Mouse (Mus musculus) fat pad, adult 2 months (tissue): ENCODE data around the gene Bax.
"Not testable (repeated sequence)": the region's sequence is repeated elsewhere in the genome, so short reads cannot be mapped to it uniquely, and the experiment has no call there.

Experiments
- DNase-seq: peaks from one replicate; pipeline ENCODE4 v3.0.0-alpha.2; 2011; ENCODE audit warnings: low read depth, low spot score; ENCODE audit errors: extremely low read depth

Bax gene

GRCm38 (mm10) chr7:45482166-45482565, 15.5 kb upstream of the Bax start:
- DNase-seq, result no peak

DNA sequence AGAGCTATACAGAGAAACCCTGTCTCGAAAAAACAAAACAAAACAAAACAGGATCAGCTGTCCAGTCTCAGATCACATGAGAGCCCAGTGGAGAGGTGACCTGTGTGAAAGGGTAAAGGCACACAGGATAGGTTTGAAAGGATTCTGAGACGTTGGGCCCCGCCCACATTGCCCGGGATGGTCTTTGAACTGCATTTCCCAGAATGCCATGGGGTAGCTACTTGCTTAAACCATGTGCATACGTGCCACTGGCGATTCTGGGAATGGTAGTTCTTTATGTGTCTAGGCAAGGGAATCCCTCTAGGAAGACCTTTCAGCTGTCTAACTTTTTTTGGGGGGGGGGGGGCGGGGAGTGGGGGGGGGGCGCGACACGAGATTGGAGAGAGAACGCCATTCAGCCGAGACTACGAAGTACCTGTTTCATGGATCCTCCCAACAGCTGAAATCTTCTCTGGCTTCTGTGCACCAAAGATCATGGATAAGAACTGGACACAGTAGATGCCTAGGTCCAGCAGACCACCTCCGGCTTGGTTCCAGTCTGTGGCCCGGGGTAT, 14.8 kb upstream of the Bax start, which contains the start of gene Tulp2:
Tulp2 (plus strand) TSS at position 504 of the 554 bp plus-strand sequence.
- DNase-seq, result no peak

DNA sequence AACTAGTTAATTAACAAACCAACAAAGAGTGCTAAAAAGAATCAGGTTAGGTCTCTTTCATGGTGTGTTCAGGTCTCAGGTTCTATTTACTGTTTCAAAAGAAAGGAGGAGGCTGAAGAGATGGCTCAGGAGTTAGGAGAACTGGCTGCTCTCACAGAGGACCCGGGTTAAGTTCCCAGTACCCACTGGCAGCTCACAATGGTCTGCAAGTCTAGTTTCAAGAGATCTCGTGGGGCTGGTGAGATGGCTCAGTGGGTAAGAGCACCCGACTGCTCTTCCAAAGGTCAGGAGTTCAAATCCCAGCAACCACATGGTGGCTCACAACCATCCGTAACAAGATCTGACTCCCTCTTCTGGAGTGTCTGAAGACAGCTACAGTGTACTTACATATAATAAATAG, 13.6 kb upstream of the Bax start:
- DNase-seq, result not testable (repeated sequence)

- no peak for DNase-seq
Observed at GRCm38 (mm10) chr7:45478774-45479173, 12.1 kb upstream of the Bax start.

GRCm38 (mm10) chr7:45477003-45477402, 10.3 kb upstream of the Bax start:
- DNase-seq, result no peak

GRCm38 (mm10) chr7:45476453-45476852, 9.8 kb upstream of the Bax start:
- no peak for DNase-seq

DNA sequence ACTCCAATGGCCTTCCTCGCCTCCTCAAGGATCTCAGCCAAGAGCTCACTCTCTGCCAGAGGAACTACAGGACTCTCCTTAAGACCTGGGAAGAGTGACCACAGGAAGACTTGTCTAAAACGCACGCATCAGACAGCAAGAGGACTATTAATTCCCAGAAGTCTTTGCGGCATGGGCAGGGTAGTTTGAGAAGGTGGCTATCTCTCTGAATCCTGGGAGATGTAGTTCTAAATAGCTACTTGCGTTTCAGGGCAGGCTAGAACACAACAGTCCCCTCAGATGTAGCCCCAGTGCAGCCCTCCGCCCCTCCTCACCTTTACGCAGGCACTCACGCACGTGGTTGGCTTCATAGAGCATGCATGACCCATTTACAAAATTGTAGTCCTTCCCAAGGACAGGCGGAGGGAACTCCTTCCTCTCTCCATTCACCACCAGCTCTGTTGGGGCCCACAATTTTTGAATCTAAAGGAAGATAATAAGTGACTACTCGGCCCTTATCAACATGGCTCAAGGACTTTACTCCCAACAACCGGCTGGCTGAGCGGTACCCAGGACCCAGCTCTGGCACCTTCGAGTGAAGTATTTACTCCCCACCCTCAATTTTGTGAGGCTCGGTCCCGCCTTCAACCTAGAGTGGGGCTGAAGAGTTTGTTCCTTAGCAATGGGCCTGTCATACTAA, 8.7 kb upstream of the Bax start:
- no peak for DNase-seq

- no peak for DNase-seq
Observed at GRCm38 (mm10) chr7:45470869-45471268, 4.2 kb upstream of the Bax start.

DNA sequence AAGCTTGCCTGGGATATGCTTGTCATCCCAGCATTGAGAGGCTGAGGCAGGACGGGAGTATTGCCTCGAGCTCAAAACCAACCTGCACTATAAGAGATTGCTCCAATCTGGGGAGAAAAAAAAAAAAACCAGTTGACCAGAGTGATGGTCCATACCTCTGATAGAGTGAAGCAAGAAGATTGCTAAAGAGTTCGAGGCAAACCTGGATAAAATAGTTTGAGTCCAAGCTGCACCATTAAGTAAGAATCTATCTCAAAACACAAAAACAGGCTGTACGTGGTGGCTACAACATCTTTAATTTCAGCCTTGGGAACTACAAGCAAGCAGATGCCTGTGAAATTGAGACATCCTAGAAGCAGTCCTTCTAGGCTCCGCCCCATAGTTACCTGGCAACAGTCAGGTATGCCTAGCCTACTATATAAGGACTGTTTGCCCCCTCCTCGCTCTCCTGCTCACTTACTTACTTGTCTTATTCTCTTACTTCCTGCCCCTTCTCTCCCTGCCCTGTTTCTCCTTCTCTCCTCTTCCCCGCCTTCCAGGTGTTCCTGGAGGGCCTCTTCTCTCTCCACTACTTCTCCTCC, 482 bp upstream of the Bax start:
- no peak for DNase-seq

- no peak for DNase-seq
Observed at GRCm38 (mm10) chr7:45465549-45465948, 1.1 kb downstream of the Bax start.

- no peak for DNase-seq
Observed at GRCm38 (mm10) chr7:45465112-45465511, 1.6 kb downstream of the Bax start.

DNA sequence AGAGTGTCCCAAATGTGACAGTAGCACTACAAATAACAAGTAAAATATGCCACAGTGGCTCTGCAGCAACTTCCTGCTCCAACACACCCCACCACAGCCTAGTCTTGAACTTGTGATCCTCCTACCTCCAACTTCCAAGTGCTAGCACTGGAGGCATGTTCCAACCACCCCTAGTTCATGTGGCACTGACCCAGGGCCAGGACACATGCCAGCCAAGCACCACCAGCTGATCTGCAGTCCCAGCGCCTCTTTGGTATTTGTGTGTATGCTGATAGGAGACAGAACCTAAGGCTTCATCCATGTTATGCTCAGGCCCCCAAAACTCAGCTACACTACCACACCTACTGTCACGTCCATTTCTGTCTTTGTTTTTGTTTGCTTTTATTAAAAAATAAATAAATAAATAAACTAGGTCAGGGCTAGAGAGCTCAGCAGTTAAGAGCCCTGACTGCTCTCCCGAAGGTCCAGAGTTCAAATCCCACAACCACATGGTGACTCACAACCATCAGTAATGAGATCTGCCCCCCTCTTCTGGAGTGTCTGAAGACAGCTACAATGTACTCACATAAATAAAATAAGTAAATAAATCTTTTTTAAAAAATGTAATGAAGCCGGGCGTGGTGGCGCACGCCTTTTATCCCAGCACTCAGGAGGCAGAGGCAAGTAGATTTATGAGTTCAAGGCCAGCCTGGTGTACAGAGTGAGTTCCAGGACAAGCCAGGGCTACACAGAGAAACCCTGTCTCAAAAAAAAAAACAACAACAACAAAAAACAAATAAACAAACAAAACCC, 2.5 kb downstream of the Bax start:
- DNase-seq, result no peak

GRCm38 (mm10) chr7:45462868-45463267, 3.8 kb downstream of the Bax start:
- DNase-seq, result not testable (repeated sequence)

- DNase-seq, result no peak
Observed at GRCm38 (mm10) chr7:45462325-45462724, 4.4 kb downstream of the Bax start.

DNA sequence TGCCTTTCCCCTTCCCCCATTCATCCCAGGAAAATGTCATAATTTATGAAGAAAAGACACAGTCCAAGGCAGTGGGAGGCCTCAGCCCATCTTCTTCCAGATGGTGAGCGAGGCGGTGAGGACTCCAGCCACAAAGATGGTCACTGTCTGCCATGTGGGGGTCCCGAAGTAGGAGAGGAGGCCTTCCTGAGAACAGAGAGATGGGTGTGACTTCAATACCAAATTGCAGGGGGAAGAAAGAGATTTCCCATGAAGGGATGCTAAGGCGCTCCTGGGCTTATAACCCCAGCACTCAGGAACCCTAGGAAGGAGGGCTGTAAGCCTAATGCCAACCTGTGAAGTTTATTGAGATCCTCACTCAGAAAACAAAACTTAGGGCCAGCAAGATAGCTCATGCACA, 4.9 kb downstream of the Bax start:
- DNase-seq, result no peak

- DNase-seq, result no peak
Observed at GRCm38 (mm10) chr7:45461326-45461725, 5.4 kb downstream of the Bax start.

GRCm38 (mm10) chr7:45460860-45461314, 5.8 kb downstream of the Bax start:
- DNase-seq, result no peak

DNA sequence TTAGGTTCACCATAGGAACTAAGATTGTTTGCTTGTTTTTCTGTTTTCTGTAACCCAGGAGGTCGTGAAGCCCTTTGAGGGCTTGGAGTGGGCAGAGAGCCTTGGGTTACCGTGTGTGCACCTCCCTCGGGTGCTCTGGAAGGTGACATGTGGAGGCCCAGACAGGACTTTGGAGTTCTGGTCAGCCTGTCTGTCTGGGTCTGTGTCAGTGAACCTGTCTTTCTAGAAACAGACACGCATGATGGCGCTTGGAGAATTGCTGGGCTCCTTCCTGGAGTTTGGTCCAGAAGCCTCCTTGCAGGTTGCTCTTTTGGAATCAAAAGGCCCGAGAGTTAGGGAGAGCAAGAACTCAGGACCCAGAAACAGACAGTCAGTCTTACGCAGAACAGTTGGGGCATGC, 6.3 kb downstream of the Bax start:
- no peak for DNase-seq

DNA sequence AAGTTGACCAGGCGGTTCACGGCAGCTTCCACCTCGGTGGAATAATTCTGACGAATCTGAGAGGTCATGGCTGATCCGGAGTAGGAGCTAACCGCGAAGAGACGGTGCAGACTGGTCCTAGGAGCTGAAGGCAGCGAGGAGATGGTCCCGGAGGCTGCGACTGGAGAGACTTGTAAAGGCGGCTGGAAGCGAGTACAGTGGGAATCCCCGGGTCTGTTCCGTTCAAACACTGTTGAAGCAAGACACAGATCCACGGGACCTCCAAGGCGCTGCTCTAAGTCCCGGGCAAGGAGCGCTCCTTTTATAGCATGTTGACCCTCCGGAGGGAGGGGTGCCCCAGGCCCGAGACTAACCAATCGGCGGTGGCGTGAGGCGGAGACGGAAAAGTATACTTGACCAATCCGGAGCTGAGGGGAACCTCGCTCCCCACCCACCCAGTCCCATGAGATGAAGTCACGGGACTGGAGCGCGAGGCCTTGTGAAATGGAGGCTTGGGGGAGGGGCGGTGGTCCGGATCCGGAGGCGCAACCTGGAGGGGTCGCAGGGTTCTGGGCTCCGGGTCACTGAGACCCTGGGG, 7.0 kb downstream of the Bax start, which contains the start of gene Ftl1:
Ftl1 (minus strand) TSS at position 321 of the 577 bp plus-strand sequence.
- peak; percentile 46 for DNase-seq

DNA sequence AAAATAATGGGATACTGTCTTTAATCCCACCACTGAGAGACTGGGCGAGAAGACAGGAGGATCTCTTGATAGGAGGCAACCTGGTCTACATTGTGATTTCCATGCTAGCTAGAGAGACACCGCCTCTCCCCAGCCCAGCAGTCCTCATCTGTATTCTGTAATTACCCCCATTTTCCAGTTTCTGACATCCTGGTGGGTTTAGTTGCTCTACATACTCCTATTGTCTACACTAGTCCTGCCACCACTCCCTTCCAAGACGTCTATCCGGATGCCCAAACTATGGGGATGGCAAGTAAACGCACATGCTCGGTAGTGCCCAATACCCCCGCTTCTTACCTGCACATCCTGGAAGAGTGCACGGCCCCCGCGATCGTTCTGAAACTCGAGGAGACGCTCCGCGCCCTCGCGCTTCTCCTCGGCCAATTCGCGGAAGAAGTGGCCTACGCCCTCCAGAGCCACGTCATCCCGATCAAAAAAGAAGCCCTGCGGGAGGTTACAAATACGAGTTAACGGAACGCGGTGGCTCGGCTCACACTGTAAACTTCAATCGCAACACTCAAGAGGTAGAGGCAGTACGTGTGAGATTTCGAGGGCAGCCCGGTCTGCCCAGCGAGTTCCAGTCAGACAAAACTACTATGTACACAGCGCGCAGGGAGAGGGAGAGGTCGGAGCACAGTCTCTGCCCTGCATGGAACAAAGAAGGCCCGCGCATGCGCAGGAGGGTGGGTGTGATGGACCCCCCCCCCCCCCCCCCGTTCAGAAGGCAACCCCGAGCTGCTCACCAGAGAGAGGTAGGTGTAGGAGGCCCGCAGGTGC, 7.7 kb downstream of the Bax start:
- no peak for DNase-seq
